Mouse (Mus musculus) cerebellum, adult 11 months (tissue): ENCODE measurements at regions not wholly inside any gene's neighbourhood (a gene's known extent, or its start where the extent isn't known, plus 50 kb on each side); places are given as distances from the start of the nearest gene placed in this dataset.

Source experiments
- DNase-seq: peaks from one replicate; pipeline ENCODE4 v3.0.0; 2022

GRCm38 (mm10) chr10:67339371-67339929 lies 54.3 kb upstream of the Nrbf2 start:
- DNase-seq, result no peak

- no peak for DNase-seq
Measured at GRCm38 (mm10) chr10:67344722-67345121, 59.6 kb upstream of the Nrbf2 start.

GRCm38 (mm10) chr10:67350956-67351355 lies 65.9 kb upstream of the Nrbf2 start:
- DNase-seq, result no peak

GRCm38 (mm10) chr10:67360793-67361192 lies 75.7 kb upstream of the Nrbf2 start:
- DNase-seq, result no peak

- DNase-seq, result no peak
Measured at GRCm38 (mm10) chr10:67361281-67361680, 76.2 kb upstream of the Nrbf2 start.

- DNase-seq, result no peak
Measured at GRCm38 (mm10) chr10:67364595-67364994, 79.5 kb upstream of the Nrbf2 start.

GRCm38 (mm10) chr10:67365158-67365557 lies 80.1 kb upstream of the Nrbf2 start:
- no peak for DNase-seq

- DNase-seq, result no peak
Measured at GRCm38 (mm10) chr10:67372569-67373161, 87.6 kb upstream of the Nrbf2 start.

GRCm38 (mm10) chr10:67376638-67377037 lies 91.5 kb upstream of the Nrbf2 start:
- no peak for DNase-seq

- no peak for DNase-seq
Measured at GRCm38 (mm10) chr10:67377643-67378223, 92.6 kb upstream of the Nrbf2 start.

GRCm38 (mm10) chr10:67380174-67380573 lies 95.1 kb upstream of the Nrbf2 start:
- DNase-seq, result no peak

- no peak for DNase-seq
Measured at GRCm38 (mm10) chr10:67383352-67383751, 98.2 kb upstream of the Nrbf2 start.

- no peak for DNase-seq
Measured at GRCm38 (mm10) chr10:67383802-67384567, 98.9 kb upstream of the Nrbf2 start.

GRCm38 (mm10) chr10:67384568-67384958 lies 99.5 kb upstream of the Nrbf2 start:
- DNase-seq, result no peak

GRCm38 (mm10) chr10:67385966-67386365 lies 100.9 kb upstream of the Nrbf2 start:
- DNase-seq, result no peak

- DNase-seq, result no peak
Measured at GRCm38 (mm10) chr10:67388755-67389154, 103.7 kb upstream of the Nrbf2 start.

- DNase-seq, result no peak
Measured at GRCm38 (mm10) chr10:67400434-67400833, 115.3 kb upstream of the Nrbf2 start.

GRCm38 (mm10) chr10:67401409-67401808 lies 116.3 kb upstream of the Nrbf2 start:
- DNase-seq, result no peak

- DNase-seq, result no peak
Measured at GRCm38 (mm10) chr10:67417529-67417928, 117.7 kb upstream of the Egr2 start.

GRCm38 (mm10) chr10:67420761-67421160 lies 114.5 kb upstream of the Egr2 start:
- no peak for DNase-seq

- DNase-seq, result no peak
Measured at GRCm38 (mm10) chr10:67425407-67425806, 109.9 kb upstream of the Egr2 start.

- no peak for DNase-seq
Measured at GRCm38 (mm10) chr10:67427220-67427619, 108.1 kb upstream of the Egr2 start.

- no peak for DNase-seq
Measured at GRCm38 (mm10) chr10:67430805-67431204, 104.5 kb upstream of the Egr2 start.

GRCm38 (mm10) chr10:67439042-67439635 lies 96.1 kb upstream of the Egr2 start:
- no peak for DNase-seq
